Mouse (Mus musculus): ENCODE results near the gene Cass4. TPM values are rescaled to one million over a fixed set of nuclear protein-coding genes. Genes with fewer than 3 reads are reported as not detected.

Gene Cass4
- polyA plus RNA-seq (2017; shearing (Covaris generic)): 10 to 100 TPM in 2 of 3 experiments, 1 to 10 TPM in 1; 9.0 to 14.1 (median 10.6) TPM

DNA sequence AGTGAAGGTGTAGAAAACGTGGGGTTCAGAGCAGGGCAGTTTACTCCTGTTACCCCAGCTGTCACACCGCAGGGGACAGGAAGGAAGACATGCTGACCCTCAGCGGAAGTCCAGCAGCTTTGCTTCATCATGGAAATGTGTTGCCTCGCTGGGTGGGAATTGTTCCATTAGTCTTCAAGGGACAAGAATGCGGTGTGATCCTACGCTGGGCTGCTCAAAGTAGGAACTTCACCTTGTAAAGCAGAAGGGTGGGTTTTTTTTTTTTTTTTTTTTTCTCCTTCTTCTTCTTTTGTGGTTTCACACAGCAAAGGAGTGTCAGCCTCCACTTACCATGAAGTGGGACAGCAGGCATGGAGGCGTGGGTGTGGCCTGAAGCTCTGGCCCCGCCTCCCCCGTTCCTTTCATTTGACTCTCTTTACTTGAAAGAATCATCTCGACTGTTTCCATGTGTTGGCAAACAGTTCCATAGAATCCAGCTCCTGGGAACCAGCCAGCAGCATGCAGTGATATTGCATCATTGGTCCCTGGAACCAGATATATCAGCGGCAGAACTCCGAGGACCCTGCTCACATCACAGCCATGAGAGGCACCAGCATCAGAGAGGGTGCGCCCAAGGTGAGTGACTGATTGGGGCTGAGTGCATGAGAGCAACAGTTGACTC, at the start of gene Cass4:
TSS of gene Cass4 (plus strand) at position 404 of the 661 bp plus-strand sequence.
- peak; percentile 74 for ATAC-seq

DNA sequence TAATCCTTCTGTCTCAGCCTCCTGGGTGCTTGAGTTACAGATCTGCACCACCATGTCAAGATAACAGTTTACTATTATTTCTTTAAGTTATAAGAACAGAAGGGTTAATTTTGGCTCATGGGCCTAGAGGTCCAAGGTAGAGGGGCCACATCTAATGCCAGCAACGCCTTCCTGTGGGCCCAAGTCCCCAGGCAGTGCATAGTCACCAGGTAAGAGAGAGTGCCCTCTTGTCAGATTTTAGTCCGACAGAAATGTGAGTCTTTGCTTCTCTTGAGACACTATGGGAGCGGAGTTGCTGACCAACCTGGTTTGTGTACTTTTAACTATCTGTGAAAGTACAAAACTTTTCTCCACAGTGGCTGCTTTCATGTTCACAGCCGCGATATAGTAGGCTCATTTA, 48.9 kb upstream of the Cass4 start:
- ATAC-seq: no peak

DNA sequence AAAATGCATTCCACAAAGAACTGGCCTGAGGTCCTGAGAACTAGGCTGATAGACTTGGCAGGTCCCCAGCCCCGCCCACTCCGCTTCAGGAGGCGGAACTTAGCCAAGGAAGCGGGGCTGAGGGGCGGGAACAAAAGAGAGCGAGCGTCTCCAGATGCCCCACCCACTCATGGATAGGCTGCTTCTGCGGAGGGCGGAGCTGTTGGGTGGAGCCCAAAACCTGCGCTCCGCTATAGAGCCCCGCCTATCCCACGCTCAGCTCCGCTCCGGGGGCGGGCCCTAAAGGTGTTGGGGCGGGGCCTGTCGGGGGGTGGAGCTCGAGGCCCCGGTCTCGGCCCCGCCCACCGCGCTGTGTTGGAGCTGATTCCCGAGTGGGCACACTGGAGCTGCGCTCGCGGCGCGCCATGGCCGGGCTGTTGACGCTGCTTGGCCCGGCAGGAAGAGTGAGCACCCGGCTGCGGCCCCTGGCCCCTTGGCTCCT, 48.3 kb upstream of the Cass4 start, which contains the start of gene Fam210b:
TSS of gene Fam210b (plus strand) at position 308 of the 481 bp plus-strand sequence.
- ATAC-seq: peak; percentile 99

DNA sequence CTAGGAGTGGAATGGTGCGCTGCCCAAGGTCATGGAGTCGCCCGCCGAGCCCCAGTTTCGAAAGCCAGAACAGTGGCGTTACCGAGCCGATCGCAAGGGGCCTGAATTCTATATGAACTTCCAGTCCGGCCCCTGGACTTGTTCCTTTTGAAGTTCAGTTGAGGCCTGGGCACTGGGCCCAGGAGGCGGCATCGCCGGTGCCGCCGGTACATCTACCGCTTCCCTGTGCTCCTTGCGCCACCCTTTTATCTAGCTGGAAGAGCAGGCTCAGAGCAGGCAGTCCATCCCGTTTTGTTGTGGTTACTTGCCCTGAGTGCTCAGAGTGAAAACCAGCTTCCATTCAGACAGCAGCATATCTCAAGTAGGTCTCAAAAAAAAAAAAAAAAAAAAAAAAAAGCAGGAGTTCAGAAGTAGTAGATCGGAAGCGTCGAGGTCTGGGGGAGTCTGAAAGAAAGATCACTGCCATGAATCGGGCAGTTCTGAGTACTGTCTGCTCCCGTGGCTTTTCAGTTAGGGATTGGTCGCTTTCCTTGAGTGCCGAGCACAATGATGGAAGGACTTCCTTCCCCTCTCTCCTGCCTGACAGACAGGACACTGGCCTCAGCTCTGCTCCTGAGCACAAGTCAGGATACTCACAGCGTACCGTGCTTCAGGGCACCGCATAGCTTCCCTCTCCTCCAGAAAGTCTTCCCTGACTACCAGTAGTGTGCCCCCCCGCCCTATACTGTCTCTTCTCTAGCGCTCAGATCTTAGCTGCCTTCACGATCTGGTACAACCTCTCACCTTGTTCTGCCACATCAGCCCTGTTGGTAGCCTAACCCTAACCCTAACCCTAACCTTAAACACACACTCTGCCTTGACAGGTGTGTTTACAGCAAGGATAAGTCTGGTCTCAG, 47.3 kb upstream of the Cass4 start:
- no peak for ATAC-seq

DNA sequence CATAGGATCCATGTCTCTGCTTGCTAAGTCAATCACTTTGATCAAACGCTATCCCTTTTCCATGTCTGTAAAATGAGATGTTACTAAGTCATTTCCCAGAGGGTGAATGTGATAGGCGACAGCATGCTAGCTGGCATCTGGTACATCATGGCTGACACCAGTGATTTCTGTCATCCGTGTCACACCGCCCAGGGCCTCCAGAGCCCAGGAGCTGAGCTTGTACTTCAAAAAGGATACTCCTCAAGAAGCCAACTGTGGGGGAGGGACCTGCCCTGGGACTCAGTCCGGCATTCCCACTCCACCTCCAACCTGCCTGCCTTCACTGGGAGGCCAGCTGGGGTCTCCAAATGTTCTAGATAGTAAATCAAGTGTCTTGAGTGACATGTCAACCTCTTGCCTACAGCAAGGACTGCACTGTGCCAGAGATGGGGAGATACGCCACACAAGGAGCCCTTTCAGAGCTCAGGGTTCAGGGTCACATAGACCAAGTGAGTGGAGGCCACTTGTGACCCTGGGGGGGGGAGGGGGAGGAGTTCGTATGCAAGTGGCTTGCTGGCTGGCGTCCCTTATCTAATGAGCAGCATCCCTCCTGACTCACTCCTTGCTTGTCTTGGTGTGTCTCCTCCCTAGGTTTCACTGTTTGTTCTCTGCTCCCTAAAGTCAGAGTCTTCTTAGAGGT, 46.5 kb upstream of the Cass4 start:
- no peak for ATAC-seq

DNA sequence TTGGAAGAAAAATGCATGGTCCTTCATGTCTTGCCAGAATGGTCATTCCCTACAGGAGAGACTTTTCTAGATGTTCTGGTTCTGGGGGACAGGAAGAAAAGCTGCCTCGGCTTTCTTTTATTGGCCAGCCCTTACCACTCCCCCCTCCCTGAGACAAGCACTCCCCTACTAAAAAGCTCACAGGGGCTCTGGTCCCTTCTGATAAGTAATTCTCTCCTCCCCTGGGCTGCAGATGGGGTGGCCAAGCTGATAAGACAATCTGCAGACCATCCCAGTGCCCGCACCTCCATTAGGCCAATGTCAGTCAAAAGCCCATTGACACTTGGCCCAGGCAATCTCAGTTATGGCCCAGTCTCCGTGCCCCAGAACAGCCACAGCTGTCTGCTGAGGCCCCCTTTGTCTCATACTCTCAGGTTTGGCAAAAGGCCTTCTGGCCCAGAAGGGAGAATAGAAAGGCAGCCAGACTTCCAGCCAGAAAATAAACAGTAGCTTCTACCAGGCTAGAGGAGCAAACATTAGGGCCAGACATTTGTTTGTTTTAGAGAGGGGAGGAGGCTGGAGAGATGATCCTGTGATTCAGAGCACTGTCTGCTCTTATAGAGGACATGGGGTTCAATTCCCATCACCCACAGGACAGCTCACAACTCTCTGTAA, 45.2 kb upstream of the Cass4 start:
- no peak for ATAC-seq

DNA sequence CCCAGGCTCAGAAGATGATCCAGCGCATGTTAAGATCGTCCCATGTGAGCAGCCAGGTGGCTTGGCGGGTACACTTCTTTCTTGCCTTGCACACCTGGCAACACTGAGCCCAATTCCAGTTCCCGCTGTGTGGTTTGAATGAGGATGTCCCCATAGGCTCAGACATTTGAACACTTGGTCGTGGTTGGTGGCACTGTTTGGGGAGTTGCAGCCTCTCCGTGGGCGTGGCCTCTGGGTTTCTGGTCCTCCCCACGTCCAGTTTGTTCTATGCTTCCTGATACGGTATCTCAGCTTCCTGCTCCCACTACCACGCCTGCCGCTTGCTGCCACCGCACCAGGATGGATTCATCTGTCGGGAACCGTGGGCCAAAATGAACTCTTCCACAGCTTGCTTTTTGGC, 43.8 kb upstream of the Cass4 start:
- no peak for ATAC-seq

DNA sequence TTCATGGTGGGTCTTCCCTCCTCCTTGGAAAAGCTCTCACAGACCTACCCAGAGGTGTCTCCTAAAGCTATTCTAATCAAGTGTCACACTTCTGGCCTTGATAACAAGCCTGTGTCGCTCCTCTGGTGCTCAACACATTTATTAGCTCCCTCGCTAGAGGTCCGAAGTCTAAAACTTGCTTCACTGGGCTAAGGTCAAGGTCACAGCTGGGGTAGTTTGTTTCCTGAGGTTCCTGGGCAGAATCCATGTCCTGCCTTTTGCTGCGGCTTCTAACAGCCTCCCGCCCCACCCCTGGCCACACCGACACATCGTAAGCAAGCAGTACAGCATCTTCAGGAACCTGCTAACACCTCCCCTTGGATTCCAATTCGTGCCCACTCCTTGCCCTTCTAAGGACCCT, 42.8 kb upstream of the Cass4 start:
- no peak for ATAC-seq

DNA sequence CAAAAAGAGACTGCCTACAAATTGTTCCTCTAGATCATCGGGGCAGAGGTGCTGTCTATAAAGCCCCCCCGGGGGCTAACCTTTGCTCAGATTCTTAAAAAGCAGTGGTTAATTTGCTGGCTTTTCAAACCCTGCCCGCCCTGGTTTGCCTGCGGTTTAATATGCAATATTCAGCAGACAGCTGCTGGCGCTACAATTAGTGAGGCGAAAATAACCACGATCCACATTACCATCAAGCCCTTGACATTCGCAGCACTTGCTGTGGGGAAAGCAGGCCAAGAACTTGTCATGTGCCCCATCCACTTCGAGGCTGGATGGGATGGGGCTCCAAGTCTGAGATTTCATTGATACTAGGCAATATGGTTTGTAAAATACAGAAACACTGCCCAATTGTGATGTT, 40.4 kb upstream of the Cass4 start:
- no peak for ATAC-seq

DNA sequence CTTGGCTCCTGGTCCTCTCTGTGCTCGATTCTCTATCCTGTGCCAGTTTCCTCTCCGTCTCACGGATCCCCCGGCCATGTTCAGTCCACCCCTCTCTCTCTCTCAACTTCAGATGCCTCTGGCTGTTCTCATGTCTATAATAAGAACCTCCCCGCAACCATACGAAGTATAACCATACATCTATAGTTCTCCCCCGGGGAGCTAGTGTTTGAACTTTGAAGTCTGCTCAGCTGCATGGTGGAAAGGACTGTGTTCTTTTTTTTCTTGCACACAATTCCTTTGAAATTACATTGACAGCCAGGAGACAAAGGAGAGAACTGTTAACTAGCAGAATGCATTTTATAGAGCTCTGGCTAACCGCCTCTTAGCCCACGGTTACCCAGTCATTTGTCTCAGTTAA, 38.8 kb upstream of the Cass4 start:
- no peak for ATAC-seq

DNA sequence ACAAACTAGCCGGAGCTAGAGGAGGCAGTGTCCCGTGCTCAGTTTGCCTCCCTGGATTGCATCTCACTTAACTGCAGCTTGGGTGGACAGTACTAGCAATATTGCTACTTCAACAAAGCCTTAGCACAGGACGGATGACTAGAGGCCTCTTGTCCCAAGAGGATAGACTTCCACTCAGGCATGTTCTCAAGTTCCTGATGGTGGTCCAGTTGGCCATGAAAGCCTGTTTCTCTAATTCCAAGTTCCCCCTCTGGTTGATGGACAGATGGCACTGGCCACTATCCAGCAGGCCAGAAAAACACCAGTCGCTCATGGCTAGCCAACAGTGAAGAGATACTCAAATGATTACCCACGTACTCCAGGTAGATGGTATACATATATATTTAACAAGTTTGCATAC, 37.8 kb upstream of the Cass4 start:
- no peak for ATAC-seq

DNA sequence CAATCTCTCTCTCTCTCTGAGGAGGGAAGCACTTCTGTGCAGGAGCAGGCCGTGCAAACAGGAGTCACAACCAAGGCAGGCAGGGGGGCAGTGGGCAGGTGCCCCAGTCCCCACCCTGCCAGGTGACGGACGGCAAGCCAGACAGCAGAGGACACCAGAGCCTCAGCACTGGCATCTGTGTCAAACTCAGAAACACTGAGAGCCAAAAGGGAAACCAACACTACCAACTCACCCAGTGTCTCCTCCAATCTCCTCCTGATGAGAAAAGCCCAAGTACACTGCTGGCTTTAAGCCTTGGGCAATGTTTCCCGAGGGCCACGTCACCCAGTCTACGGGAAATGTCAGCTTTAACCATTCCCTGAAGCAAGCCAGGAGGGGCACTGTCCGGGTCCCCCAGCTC, 30.4 kb upstream of the Cass4 start:
- no peak for ATAC-seq

DNA sequence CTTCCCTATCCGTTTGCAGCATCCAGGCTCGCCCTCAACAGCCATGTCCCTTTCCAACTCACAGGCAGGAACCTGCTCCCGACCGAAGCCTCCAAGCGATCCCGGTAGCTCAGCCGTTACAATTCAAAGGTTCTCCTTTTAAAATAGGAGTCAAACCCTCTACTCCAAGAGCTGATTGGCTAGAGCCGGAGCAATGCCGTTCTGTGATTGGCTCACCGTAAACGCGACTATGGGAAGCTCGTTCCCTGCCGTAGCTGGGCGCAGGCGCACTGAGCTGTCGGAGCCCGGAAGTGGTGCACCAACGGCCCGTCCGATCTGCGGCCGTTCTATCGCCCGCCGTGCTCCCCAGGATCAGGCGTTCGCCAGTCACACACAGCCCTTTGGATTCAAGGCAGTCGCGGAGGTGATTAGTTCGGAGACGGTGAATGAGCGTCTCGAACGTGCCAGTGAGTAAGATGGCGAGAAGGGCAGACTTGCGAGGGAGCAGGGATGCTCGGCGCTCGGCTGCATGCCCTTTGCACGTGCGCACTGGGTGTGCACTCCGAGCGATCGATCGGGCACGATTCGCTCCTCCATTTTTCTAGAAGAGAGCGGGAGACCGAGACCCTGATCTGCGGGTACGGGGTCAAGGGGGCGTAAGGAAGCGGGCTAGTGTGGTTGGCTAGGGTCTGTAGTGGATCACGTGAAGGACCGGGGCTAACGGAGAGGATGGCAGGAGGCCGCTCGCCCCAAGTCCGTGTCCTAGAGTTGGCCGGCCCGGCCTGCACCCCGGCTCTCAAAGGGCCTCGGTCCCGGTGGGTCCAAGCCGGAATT, 23.0 kb upstream of the Cass4 start, which contains the start of the genes Aurka and Cstf1:
TSS of gene Aurka (minus strand) at position 125 of the 813 bp plus-strand sequence.
TSS of gene Cstf1 (plus strand) at position 271 of the 813 bp plus-strand sequence.
- ATAC-seq: peak; percentile 96

DNA sequence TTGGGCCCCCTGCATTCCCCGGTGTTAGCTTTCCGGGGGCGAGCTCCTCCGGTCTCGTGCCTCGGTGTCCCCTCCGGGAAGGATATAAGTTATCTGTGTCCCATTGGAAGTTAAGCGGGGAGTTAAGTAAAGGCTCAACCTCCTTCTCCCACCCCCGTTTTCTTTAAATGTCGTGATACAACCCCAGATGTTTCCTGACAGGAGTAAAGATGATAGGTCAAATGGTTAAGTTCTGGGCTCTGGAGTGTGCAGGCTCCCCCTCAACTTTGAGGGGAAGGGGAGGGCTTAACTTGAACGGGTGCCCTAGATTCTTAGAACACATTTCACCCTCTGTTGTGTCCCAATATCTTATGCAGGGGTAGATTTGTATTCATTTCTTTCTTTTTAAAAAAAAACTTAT, 22.3 kb upstream of the Cass4 start:
- ATAC-seq: no peak

DNA sequence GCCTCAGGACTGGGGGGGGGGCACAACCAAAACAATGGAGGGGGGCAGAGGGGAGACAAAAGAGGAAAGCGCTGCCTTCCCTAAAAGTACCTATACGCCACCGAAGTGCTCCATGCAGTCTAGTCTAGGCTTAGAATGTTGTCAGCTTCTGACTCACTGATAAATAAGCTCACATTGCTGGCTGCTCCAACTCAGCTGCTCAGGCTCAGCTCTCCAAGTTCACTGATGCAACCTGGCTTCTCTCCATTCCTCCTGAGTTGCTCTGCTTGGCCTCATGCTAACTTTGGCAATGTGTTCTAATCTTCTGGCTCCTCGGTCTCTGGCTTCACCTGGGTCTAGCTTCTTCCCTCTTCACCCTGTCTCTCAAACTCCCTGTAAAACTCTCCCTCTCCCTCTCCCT, 17.0 kb upstream of the Cass4 start:
- no peak for ATAC-seq

DNA sequence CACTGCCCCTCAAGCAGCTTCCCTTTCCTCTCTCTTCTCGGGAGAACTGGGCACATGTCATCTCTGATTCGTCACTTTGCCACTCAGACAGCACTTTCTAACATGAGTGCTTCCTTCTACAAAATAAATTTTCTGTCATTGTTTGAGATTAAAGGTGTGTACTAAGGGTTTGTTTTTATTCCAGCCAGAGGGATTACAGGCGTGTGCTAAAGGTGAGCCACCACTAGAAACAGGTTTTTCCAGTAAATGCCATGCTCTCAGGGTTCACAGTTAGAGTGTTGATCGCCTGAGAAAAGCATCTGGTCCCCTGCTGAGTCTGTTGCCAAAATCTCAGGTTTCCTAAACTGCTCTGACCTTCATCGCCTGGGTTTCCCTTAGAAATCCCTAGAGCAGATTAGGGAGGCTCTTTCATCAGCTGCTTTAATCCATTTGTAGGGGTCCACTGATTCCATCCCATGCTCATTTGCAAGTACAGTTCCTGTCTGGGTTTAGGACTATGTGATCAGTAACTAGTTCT, 16.5 kb upstream of the Cass4 start:
- no peak for ATAC-seq

DNA sequence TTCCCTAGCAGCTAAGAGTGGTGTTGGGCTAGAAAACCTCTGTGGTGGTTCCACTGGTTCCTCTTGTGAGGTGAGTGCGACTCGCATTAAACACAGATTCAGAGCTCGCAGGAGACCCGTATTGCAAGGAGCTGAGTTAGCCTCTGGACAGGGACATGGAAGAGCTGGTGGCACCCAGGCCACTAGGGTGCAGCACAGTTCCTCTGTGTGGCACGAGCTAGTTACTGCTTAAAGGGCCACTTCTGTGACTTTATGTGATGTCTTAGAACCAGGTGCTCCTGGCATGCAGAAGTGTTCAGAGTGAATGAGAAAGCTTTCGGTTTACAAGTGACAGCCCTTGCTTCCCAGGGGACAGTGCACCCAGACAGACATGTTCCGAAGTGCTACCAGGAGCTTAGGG, 15.3 kb upstream of the Cass4 start:
- peak; percentile 90 for ATAC-seq

DNA sequence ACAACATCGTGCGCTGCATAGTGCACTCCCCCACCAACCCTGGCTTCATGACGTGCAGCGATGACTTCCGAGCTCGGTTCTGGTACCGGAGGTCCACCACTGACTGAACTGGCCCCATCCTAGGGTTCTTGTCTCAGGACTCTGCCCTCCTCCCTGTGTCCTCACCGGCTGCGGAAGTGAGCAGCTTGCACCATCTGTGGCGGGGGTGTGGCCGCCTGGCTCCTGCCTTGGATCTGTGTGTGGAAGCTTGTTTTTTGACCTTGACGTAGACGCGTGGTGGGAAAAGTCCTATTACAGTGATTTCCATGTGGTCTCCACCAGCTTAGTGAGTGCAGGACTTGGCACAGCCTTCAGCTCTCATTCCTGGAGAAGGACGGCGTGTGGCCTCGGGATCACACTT, 13.1 kb upstream of the Cass4 start:
- ATAC-seq: no peak

DNA sequence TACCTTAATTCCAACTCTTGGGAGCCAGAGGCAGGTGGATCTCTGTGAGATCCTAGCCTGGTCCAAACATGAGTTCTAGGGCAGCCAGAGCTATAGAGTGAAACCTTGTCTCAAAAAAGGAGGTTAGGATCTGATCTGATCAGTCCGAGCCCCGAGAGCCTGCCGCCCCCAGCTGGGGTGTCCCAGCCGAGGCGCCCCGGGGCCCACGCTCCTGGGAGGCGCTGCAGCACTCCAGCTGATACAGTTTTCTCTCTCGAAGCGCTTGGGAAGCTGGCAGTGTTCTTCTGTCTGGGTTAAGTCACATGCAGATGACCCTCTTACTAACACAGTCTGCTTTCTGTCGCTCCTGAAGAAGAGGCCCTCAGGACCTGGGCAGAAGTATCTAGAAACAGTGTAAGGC, 12.3 kb upstream of the Cass4 start:
- no peak for ATAC-seq

DNA sequence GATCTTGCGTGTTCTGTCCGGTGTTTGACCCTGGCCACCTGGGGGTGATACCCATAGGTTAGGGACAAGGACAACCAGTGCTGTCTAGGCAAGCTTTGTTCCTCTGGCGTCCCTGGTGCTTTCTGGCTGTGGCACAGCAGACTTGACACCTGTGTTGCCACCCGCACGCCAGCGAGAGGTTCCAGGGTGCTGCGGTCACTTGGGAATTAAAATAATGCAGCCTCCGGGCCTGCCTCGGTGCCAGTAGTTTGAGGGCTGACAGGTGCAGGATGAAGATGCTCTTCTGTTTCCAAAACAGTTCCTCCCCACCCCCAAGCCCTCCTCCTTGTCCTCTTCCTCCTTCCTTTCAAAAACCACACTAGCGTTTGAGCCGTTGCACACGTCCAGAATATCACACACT, 11.7 kb upstream of the Cass4 start:
- no peak for ATAC-seq

DNA sequence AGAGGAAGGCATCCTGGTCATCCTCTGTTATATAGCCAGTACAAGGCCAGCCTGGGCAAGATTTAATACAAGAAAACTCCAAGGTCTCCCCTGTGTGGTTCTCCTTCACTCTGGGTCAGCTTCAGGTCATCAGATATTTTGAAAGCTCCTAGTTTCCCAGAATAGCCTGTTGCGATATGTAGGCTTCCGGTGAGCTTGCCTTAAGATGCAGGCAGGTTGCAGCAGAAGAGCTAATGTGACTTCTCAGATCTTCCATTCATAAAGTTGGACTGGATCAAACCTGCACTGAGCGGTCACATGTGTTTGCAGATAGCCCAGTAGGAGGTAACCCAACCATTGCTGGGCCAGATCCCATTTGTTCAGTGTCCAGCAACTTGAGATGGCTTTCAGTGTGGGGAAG, 8.9 kb upstream of the Cass4 start:
- no peak for ATAC-seq
